In the genomic region with DNA sequence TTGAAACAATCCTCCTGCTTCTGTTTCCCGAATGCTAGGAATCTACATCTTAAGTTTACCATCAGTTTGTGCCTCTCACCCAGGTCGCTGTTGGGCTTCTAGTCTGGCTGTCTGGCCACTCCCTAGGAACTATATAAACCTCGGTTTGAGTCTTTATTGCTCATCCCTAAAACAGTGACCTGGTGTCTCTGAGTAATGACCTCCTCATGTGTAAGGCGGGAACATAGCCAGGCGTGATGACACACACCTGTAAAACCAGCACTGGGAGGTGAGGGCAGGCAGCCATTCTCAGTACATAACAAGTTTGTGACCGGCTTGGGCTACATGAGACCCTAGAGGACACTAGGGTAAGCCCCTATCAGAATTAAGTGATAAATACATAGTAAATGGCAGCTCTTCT, we compare ENCODE assay signal across 9 mouse cellular contexts. TPM values are rescaled to one million over a fixed set of nuclear protein-coding genes. Genes with fewer than 3 reads are reported as not detected.
A peak's percentile ranks its signal among the peaks of the same experiment; 100 is the strongest.
DNase-seq lines count a peak whose midpoint lies in the region; ATAC-seq and TF ChIP-seq lines count a peak whose summit lies in the region.
"Had no signal": no experiment of that assay in that cellular context is flagged by ENCODE, and none has a peak within 500 bp of the region (broad histone marks: within the 10 kb centered on the region; RNA-seq: fewer than 3 reads in every experiment).

No protein-coding gene starts in this region.

- 64% methylated on average over 6 of the region's 6 CpGs for WGBS in heart, embryonic 12.5 days
- WGBS in forebrain, embryonic 16.5 days, result 78% methylated on average over 6 of the region's 6 CpGs
- WGBS in liver, postnatal 0 days (ENCODE audit: insufficient replicate concordance), result 64% methylated on average over 6 of the region's 6 CpGs

- no peaks in the 10 kb centered on the region for H3K9me3 ChIP-seq in heart, embryonic 12.5 days (replicated peaks)
- no peaks in the 10 kb centered on the region for H3K9me3 ChIP-seq in ES-E14 (ENCODE audit: control insufficient read depth, insufficient read depth, low read depth, low read length)
- H3K9me3 ChIP-seq in forebrain, embryonic 16.5 days (ENCODE audit: control insufficient read depth, low read length), result no peaks in the 10 kb centered on the region
- H3K9me3 ChIP-seq in liver, postnatal 0 days (ENCODE audit: low read length), result no peaks in the 10 kb centered on the region

- H3K4me1 ChIP-seq in heart, embryonic 12.5 days (replicated peaks), result peaks cover 15% of the 10 kb centered on the region
- peaks cover 7 to 16% of the 10 kb centered on the region in 2 experiments; a peak in 3 of 4 replicates for H3K4me1 ChIP-seq in ES-E14 (ENCODE audit: control insufficient read depth in 2 of 2, insufficient read depth in 2 of 2, low read length in 2 of 2, poor library complexity in 1 of 2)
- H3K4me1 ChIP-seq in forebrain, embryonic 16.5 days (replicated peaks; ENCODE audit: control insufficient read depth, insufficient read depth, low read length), result peaks cover 23% of the 10 kb centered on the region
- H3K4me1 ChIP-seq in liver, postnatal 0 days (ENCODE audit: insufficient read depth), result peaks cover 20% of the 10 kb centered on the region

- H3K4me2 ChIP-seq in heart, embryonic 12.5 days, result peak overlapping the region; percentile 86
- peak overlapping the region; percentile 68 for H3K4me2 ChIP-seq in forebrain, embryonic 16.5 days (ENCODE audit: low read length)
- H3K4me2 ChIP-seq in liver, postnatal 0 days (ENCODE audit: low read depth, low read length), result peak overlapping the region; percentile 83

- DNase-seq in heart, adult 9 months (ENCODE audit: low spot score in 2 of 2), result no peak
- DNase-seq in ES-E14 (ENCODE audit: low read depth, low spot score), result no peak
- DNase-seq in liver, postnatal 0 days, result no peak
- no peak for DNase-seq in urinary bladder, adult 18-20 months (ENCODE audit: low spot score in 2 of 2)
- DNase-seq in yolk sac, embryonic 10.5 days (ENCODE audit: low spot score), result no peak
- DNase-seq in left cerebral cortex, postnatal 36 days (ENCODE audit: low spot score in 2 of 2), result no peak

- no peak overlapping the region for H3K27ac ChIP-seq in heart, embryonic 12.5 days (ENCODE audit: poor library complexity, severe bottlenecking)
- H3K27ac ChIP-seq in ES-E14 (ENCODE audit: insufficient read depth, low read depth, low read length, poor library complexity, severe bottlenecking), result peak overlapping the region; percentile 48; the same call in 1 of the 2 replicates
- no peak overlapping the region for H3K27ac ChIP-seq in forebrain, embryonic 16.5 days (ENCODE audit: low read length)
- no peak overlapping the region for H3K27ac ChIP-seq in liver, postnatal 0 days (ENCODE audit: low read depth)

- no peak for TF ChIP-seq EP300 in liver, postnatal 0 days (IDR thresholded peaks at IDR 0.05; ENCODE audit: low read depth)

- H3K27me3 ChIP-seq in heart, embryonic 12.5 days (replicated peaks), result no peaks in the 10 kb centered on the region
- H3K27me3 ChIP-seq in forebrain, embryonic 16.5 days (replicated peaks; ENCODE audit: control insufficient read depth, insufficient read depth, low read length), result no peaks in the 10 kb centered on the region
- no peaks in the 10 kb centered on the region for H3K27me3 ChIP-seq in liver, postnatal 0 days (ENCODE audit: insufficient read depth, low read length)

- no peak overlapping the region for H3K9ac ChIP-seq in heart, embryonic 12.5 days
- H3K9ac ChIP-seq in ES-E14 (ENCODE audit: insufficient read depth, low read depth, low read length, poor library complexity, severe bottlenecking), result peak overlapping the region; percentile 50; the same call in 1 of the 2 replicates
- no peak overlapping the region for H3K9ac ChIP-seq in forebrain, embryonic 16.5 days (replicated peaks; ENCODE audit: low read depth, low read length)
- H3K9ac ChIP-seq in liver, postnatal 0 days (replicated peaks), result no peak overlapping the region

- peaks cover 23% of the 10 kb centered on the region for H3K36me3 ChIP-seq in heart, embryonic 12.5 days
- H3K36me3 ChIP-seq in ES-E14 (ENCODE audit: control insufficient read depth, insufficient read depth, low read length, poor library complexity, severe bottlenecking), result peaks cover 10% of the 10 kb centered on the region
- H3K36me3 ChIP-seq in forebrain, embryonic 16.5 days (ENCODE audit: control insufficient read depth, insufficient read depth), result peaks cover 8% of the 10 kb centered on the region
- H3K36me3 ChIP-seq in liver, postnatal 0 days (replicated peaks; ENCODE audit: insufficient read depth, low read length), result peaks cover 22% of the 10 kb centered on the region

- in situ Hi-C loops in ES-E14 (cut with MboI; ENCODE audit: low sequenced_read_pairs in 2 of 2, unreplicated experiment in 2 of 2), result no loop called here

- H3K4me3 ChIP-seq in heart, embryonic 12.5 days, result peak overlapping the region; percentile 66; the same call in 1 of the 2 replicates
- peak overlapping the region; percentile 80 to 86 for H3K4me3 ChIP-seq in ES-E14 (ENCODE audit: insufficient read depth in 1 of 2, low read depth in 1 of 2, low read length in 2 of 2, poor library complexity in 1 of 2, severe bottlenecking in 1 of 2)
- H3K4me3 ChIP-seq in forebrain, embryonic 16.5 days (replicated peaks; ENCODE audit: low read length), result peak overlapping the region; percentile 83; the same call in 1 of the 2 replicates
- H3K4me3 ChIP-seq in liver, postnatal 0 days (ENCODE audit: low read depth, low read length), result peak overlapping the region; percentile 80; the same call in 1 of the 2 replicates

- intact Hi-C loops in left cerebral cortex, postnatal 36 days (cut with DNase I), result no loop called here

- TF ChIP-seq CTCF in liver, postnatal 0 days (IDR thresholded peaks at IDR 0.05; ENCODE audit: low read depth), result no peak

- ATAC-seq in heart, embryonic 12.5 days (ENCODE audit: insufficient number of reproducible peaks, low FRiP score), result no peak
- ATAC-seq in forebrain, embryonic 16.5 days, result no peak
- no peak for ATAC-seq in liver, postnatal 0 days

TF ChIP-seq in ES-E14, 5 proteins besides CTCF, POLR2A, EP300 and RAD21:
- TF ChIP-seq HCFC1 (IDR thresholded peaks at IDR 0.05; ENCODE audit: borderline replicate concordance, insufficient read depth, low read length), result no peak
- TF ChIP-seq ZC3H11A (IDR thresholded peaks at IDR 0.05; ENCODE audit: borderline replicate concordance, low read depth, low read length), result no peak
- TF ChIP-seq ZNF384 (IDR thresholded peaks at IDR 0.05; ENCODE audit: low read depth, low read length), result no peak
- TF ChIP-seq MAFK (IDR thresholded peaks at IDR 0.05; ENCODE audit: insufficient read depth, low read depth, low read length), result no peak
TF ChIP-seq in ES-E14: peak in this region for 0.

RNA-seq across cellular contexts. Expression of a gene that starts 3.1 kb away (rescaled TPM):
- 77.0 and 83.4 TPM in 2 replicates for polyA plus RNA-seq in heart, embryonic 12.5 days (2016; fragmentation: Nextera tagmentation; extraction: Ambion mirVana)
- 160 and 164 TPM in 2 replicates for total RNA-seq in ES-E14 (2012; rRNA removed)
- polyA plus RNA-seq in forebrain, embryonic 16.5 days (2015; fragmentation: Nextera tagmentation; extraction: Ambion mirVana), result 59.7 and 68.4 TPM in 2 replicates
- polyA plus RNA-seq in liver, postnatal 0 days (2015; fragmentation: Nextera tagmentation; extraction: Ambion mirVana), result 30.2 and 30.6 TPM in 2 replicates
- 100 to 1,000 TPM; 175 to 181 TPM for total RNA-seq in left cerebral cortex, postnatal 36 days (2021)

RNA-seq across cellular contexts. Expression of a gene that starts 11.5 kb away (rescaled TPM):
- polyA plus RNA-seq in heart, embryonic 12.5 days (2016; fragmentation: Nextera tagmentation; extraction: Ambion mirVana), result 300 and 306 TPM in 2 replicates
- 54.8 and 57.8 TPM in 2 replicates for total RNA-seq in ES-E14 (2012; rRNA removed)
- 2.4 and 4.1 TPM in 2 replicates for polyA plus RNA-seq in forebrain, embryonic 16.5 days (2015; fragmentation: Nextera tagmentation; extraction: Ambion mirVana)
- 7.0 and 15.1 TPM in 2 replicates for polyA plus RNA-seq in liver, postnatal 0 days (2015; fragmentation: Nextera tagmentation; extraction: Ambion mirVana)
- 1 to 10 TPM; 5.8 to 6.0 TPM for total RNA-seq in left cerebral cortex, postnatal 36 days (2021)
- total RNA-seq: monocyte, adult 5-6 weeks had no signal

RNA-seq across cellular contexts. Expression of a gene that starts 25.9 kb away (rescaled TPM):
- polyA plus RNA-seq in heart, embryonic 12.5 days (2016; fragmentation: Nextera tagmentation; extraction: Ambion mirVana), result 10.5 TPM in 2 replicates
- total RNA-seq in ES-E14 (2012; rRNA removed), result 35.0 and 37.9 TPM in 2 replicates
- polyA plus RNA-seq in forebrain, embryonic 16.5 days (2015; fragmentation: Nextera tagmentation; extraction: Ambion mirVana), result 17.4 and 18.0 TPM in 2 replicates
- polyA plus RNA-seq in liver, postnatal 0 days (2015; fragmentation: Nextera tagmentation; extraction: Ambion mirVana), result 2.1 and 3.1 TPM in 2 replicates
- total RNA-seq in left cerebral cortex, postnatal 36 days (2021), result 10 to 100 TPM; 40.5 to 48.3 TPM

RNA-seq across cellular contexts. Expression of a gene that starts 36.3 kb away (rescaled TPM):
- 101 and 105 TPM in 2 replicates for polyA plus RNA-seq in heart, embryonic 12.5 days (2016; fragmentation: Nextera tagmentation; extraction: Ambion mirVana)
- 209 and 309 TPM in 2 replicates for total RNA-seq in ES-E14 (2012; rRNA removed)
- polyA plus RNA-seq in forebrain, embryonic 16.5 days (2015; fragmentation: Nextera tagmentation; extraction: Ambion mirVana), result 160 and 165 TPM in 2 replicates
- polyA plus RNA-seq in liver, postnatal 0 days (2015; fragmentation: Nextera tagmentation; extraction: Ambion mirVana), result 42.9 and 43.3 TPM in 2 replicates
- total RNA-seq in left cerebral cortex, postnatal 36 days (2021), result 10 to 100 TPM; 45.6 to 53.4 TPM

RNA-seq across cellular contexts. Expression of a gene that starts 36.6 kb away (rescaled TPM):
- 155 and 162 TPM in 2 replicates for polyA plus RNA-seq in heart, embryonic 12.5 days (2016; fragmentation: Nextera tagmentation; extraction: Ambion mirVana)
- total RNA-seq in ES-E14 (2012; rRNA removed), result 158 and 173 TPM in 2 replicates
- polyA plus RNA-seq in forebrain, embryonic 16.5 days (2015; fragmentation: Nextera tagmentation; extraction: Ambion mirVana), result 358 and 393 TPM in 2 replicates
- 41.8 and 42.1 TPM in 2 replicates for polyA plus RNA-seq in liver, postnatal 0 days (2015; fragmentation: Nextera tagmentation; extraction: Ambion mirVana)
- 100 to 1,000 TPM; 135 to 142 TPM for total RNA-seq in left cerebral cortex, postnatal 36 days (2021)

Comparison
In these comparisons a context has a peak if more than half of its experiments do, and no peak if none do; other contexts are left out.
1. RNA of a gene that starts 11.5 kb away (polyA plus RNA-seq): 300 to 306 TPM in heart, embryonic 12.5 days; 7.0 to 15.1 TPM in liver, postnatal 0 days and 2.4 to 4.1 TPM in forebrain, embryonic 16.5 days; every median in the first group is over 10 times any median in the second.
2. Peak in every context shown above with its lines, with median percentiles within 50 percentile points of each other: H3K4me2 ChIP-seq and H3K4me3 ChIP-seq.